Mouse (Mus musculus) left cerebral cortex, postnatal 4 days (tissue): ENCODE data around the gene Pdpr. TPM values are rescaled to one million over a fixed set of nuclear protein-coding genes. Genes with fewer than 3 reads are reported as not detected.
A peak's percentile ranks its signal among the peaks of the same experiment; 100 is the strongest.
"Not testable (repeated sequence)": the region's sequence is repeated elsewhere in the genome, so short reads cannot be mapped to it uniquely, and the experiment has no call there.

ENCODE experiments used
- DNase-seq: peaks from one replicate; pipeline ENCODE4 v3.0.0-alpha.2; 2022
- intact Hi-C: fragments of 180-260 bp; cut with DNase I; formaldehyde crosslinking; loops from one replicate; pipeline ENCODE4 v1.15.1; 2025
- total RNA-seq, 2 experiments: library from RNA; stranded (reverse); gene quantifications; 2 replicates each; pipeline ENCODE4 v1.2.3; 2021

The Pdpr gene
- 10 to 100 TPM; 31.0 to 32.8 TPM for total RNA-seq

DNA sequence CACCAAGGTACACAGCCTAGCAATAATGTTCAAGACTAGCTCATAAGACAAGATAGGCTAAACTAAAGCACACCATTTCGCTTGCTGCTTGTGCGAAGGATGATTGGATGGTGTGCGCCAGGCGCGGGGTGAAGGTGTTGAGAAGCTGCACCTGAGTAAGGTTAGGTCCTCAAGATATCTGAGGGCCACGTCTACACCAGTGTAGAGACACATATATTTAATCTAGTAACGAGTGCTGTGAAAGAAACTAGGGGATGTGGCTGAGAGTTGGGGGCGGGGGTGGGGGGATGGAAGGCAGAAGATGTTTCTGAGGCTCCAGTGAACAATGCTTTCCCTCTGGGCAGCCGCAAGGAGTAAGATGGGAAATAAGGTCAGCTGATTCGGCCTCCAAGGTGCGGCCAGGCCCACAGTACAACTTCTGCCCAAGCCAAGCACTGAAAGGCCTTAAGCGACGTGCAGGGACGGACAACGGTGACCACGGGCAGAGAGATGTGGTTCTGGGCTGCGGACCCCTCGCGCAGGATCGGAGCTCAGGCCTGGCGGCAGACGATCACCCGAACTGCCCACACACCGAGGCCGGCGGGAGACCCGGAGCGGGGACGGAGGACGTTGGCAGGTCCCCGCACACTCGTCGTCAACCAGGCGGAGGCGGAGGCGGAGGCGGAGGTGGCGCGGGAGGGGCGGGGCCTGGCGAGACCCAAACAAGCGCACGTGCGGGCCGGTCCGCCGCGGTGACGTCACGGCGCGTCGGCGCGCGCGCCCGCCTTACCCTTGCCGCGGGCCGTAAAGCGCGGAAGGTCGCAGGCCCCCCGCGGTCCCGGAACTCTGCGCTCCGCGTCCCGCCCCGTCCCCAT, at the start of gene Pdpr:
Pdpr (plus strand) TSS at position 766 of the 854 bp plus-strand sequence.
- intact Hi-C loops: loop anchor here (2.0 to 5.0 kb wide), 2 partner anchors 37 to 49 kb away; partner anchors contain the start of gene Exosc6
- DNase-seq: peak; percentile 96

DNA sequence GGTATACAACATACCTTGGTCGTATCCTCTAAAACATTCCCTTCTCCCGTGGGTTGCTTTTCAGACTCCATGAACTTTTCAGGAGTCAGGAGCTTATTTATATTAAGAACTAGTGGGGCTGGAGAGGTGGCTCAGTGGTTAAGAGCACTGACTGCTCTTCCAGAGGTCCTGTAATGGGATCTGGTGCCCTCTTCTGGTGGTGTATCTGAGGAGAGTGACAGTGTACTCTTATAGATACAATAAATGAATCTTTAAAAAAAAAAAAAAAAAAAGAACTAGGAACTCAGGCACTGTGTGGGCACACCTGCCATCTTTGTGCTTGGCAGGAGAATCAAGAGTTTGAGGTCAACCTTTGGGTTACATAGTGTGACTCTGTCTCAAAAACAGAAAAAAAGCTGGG, 45.7 kb upstream of the Pdpr start:
- no peak for DNase-seq
- intact Hi-C loops: no loop called here

DNA sequence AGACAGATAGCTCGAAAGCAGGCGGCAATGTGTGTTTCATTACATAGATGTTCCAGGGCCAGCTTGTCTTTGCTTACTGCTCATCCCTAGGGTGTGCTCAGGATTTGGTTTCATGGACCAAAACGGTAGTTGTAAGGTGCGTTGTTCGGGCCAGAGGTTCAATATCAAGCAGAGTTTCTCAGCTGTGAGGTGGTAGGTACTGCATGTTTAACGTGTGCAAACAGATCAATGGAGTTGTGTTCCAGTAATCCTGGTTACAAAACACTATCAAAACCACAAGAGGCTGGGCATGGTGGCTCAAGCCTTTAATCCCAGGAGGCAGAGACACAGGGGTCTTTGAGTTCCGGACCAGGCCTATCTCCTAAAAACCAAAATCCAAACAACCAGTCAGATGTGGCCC, 45.3 kb upstream of the Pdpr start:
- DNase-seq: no peak
- intact Hi-C loops: no loop called here

DNA sequence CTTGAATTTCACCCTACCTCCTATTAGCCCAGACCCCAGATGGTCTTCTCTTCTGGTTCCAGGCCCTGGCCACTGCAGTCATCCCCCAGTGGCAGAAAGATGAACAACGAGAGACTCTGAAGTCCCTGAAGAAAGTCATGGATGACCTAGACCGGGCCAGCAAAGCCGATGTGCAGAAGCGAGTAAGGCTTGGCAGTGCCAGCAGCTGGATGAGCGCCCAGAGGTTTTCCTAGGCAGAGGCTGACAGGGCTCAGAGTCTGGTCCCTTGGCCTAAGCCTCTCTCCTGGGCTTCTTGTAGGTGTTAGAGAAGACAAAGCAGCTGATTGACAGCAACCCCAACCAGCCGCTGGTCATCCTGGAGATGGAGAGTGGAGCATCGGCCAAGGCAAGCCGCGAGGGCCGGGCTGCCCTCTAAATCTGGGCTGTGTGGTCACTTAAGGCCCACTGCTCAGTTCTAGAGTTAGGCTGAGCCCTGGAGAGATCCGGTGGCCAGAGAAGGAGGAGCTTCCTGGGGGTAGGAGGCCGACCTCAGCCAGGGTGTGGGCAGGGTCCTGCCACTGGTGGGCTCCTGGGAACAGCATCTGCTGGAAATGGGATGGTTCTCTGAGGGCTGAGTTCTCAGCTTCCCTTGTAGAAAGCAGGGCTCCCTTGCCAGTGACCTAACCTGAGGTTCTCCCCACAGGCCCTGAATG, 40.5 kb upstream of the Pdpr start:
- DNase-seq: peak; percentile 28

DNA sequence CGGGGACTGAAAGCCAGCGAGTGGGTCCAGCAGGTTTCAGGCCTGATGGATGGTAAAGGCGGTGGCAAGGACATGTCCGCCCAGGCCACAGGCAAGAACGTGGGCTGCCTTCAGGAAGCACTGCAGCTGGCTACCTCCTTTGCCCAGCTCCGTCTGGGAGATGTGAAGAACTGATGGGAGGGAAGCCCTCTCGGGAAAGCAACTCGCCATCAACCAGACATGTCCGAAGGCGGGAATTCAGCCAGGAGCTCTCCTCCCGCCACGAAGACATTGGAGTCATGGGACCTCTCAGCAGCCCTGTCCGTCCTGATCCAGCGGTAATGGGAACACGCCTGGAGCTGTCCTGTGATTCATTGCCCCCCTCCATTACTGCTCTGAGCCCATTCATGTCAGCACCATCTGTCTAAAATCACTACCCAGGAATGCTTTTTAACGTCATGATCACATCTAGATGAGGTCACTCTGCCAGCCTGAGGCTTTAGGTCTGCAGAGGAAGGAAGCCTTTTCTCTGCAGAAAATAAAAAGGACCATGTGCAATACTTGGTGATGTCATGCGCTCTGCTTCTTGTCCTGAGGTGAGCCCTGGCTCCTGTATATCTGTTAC, 39.3 kb upstream of the Pdpr start:
- no peak for DNase-seq
- intact Hi-C loops: loop anchor here (5.0 kb wide), 1 partner anchor 37 kb away; the partner anchor contains the start of genes Clec18a and Pdpr

More for the DNA sequence above, 40.5 kb upstream of the Pdpr start:
- intact Hi-C loops: no loop called here

DNA sequence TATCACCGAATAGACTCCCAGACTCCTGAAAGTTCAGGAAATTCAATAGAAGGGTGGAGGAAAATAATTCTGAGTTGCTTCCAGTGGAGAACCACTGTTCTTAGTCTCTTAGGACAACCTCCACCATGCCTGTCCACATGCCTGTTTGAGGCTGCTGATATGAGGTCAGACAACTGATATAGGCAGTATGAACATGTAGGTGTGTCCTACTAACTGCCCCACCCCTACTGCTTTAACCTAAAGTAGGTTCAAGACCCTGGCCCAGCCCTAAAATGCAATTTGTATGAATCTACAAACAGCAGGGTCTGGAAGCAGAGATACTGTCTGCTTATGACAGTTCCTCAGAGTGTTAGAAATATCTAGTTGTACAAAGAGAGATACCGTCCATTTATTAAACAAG, 38.8 kb upstream of the Pdpr start:
- intact Hi-C loops: loop anchor here (5.0 kb wide), 1 partner anchor 37 kb away; the partner anchor contains the start of genes Clec18a and Pdpr

DNA sequence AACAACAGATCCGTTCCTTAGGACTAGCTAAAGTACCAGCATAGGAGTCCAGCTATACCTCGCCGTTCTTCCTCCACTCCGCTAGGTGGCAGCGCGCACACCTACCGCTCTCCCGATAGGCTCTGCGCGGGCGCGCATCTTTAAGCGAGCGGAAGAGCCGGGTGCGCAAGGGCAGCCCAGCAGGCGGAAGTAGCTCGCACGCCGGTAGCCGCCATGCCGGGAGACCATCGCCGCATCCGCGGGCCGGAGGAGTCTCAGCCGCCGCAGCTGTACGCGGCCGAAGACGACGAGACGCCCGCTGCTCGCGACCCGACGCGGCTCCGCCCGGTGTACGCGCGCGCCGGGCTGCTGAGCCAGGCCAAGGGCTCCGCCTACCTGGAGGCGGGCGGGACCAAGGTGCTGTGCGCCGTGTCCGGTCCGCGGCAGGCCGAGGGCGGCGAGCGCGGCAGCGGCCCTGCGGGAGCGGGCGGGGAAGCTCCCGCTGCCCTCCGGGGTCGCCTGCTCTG, 38.2 kb upstream of the Pdpr start, which contains the start of gene Exosc6:
Exosc6 (plus strand) TSS at position 182 of the 506 bp plus-strand sequence.
- intact Hi-C loops: loop anchor here (5.0 kb wide), 1 partner anchor 36 kb away; the partner anchor contains the start of genes Clec18a and Pdpr
- peak; percentile 93 for DNase-seq

More for the DNA sequence above, 38.8 kb upstream of the Pdpr start:
- DNase-seq: no peak

DNA sequence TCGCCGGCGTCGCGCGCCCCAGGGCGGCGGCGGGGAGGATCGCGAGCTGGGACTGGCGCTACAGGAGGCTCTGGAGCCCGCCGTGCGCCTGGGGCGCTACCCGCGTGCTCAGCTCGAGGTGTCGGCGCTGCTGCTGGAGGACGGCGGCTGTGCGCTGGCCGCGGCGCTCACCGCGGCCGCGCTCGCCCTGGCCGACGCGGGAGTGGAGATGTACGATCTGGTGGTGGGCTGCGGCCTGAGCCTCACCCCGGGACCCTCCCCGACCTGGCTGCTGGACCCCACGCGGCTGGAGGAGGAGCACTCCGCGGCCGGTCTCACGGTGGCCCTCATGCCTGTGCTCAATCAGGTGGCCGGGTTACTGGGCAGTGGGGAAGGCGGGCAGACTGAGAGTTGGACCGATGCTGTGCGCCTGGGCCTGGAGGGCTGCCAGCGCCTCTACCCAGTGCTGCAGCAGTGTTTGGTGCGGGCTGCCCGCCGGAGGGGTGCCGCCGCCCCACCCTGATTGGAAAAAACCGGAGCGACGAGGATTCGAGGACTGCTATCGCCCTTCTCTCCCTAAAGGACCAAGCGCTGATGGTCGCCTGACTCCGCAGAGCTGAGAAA, 37.6 kb upstream of the Pdpr start:
- peak; percentile 52 for DNase-seq
- intact Hi-C loops: loop anchor here (5.0 kb wide), 1 partner anchor 36 kb away; the partner anchor contains the start of genes Clec18a and Pdpr

DNA sequence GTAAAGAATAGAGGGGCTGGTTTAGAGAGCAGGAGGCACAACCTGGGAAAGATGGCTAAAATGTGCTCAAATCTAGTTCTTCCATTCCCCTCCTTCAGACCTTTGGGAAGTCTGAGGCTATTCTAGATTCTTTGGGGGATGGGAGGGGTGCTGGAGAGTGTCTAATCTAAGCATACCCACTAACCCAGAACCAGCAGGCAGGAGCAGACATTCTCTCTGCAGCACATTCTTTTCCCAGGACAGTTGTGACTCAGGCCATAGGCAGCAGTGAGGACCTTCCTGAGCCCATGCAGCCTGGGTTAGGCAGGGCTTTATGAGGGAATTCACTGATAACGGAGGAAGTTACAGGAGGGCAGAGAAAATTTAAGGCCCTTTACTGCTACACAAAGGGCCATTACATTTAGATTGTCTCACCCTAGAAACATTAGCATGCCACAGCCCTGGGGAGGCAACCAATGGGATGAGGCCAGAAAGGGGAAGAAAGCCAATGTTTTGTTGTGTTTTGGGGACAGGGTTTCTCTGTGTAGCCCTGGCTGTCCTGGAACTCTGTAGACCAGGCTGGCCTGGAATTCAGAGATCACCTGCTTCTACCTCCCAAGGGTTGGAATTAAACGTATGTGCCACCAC, 35.4 kb upstream of the Pdpr start:
- intact Hi-C loops: loop anchor here (5.0 kb wide), 1 partner anchor 33 kb away; the partner anchor contains the start of genes Clec18a and Pdpr
- DNase-seq: no peak

DNA sequence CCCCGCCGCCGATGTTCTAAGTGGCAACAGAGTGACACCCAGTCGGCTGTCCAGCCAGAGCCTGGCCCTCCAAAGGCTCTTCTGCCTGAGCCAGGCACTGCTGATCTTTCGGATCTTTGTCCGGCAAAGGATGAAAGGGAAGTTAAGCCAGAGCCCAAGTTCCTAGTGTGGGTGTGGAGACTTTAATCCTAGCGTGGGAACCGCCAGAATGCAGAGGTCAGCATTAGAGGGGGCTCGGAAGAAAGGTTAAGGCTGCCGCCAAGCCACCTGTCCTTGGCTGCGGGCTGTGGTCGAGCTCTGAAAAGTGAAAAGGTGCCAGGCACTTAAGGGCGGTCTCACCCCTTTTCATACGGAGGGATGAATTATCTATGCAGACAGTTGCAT, 32.8 kb upstream of the Pdpr start:
- DNase-seq: peak; percentile 11
- intact Hi-C loops: no loop called here

DNA sequence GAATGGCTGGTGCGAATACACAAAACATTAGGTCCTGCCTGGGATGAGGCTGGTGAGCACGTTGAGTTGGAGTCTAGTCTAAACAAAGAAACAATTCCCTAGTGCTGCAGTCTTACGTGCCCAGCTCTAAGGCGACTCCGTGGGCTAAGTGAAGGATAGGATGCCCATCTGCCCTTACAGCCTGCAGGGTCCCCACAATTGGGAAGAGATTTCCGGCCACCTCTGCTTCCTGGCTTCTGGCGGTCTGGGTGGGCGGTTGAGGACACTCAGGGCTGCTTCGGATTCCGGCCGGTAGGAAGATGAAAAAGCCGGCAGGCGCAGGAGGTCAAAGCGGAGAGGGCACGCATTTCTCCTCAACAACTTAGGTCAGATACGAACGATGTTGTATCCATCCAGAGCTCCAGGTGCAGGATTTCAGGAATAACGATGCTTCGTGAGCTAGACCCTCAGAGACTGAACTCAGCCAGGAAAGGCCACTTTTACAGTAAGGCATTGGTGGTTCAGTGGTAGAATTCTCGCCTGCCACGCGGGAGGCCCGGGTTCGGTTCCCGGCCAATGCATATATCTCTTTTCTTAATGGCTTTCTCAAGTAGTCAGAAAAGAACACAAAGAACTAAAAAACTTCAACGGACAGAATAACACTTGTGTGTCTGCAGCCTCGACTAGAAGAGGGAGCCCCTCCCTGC, 32.2 kb upstream of the Pdpr start:
- peak; percentile 87 for DNase-seq
- intact Hi-C loops: no loop called here

DNA sequence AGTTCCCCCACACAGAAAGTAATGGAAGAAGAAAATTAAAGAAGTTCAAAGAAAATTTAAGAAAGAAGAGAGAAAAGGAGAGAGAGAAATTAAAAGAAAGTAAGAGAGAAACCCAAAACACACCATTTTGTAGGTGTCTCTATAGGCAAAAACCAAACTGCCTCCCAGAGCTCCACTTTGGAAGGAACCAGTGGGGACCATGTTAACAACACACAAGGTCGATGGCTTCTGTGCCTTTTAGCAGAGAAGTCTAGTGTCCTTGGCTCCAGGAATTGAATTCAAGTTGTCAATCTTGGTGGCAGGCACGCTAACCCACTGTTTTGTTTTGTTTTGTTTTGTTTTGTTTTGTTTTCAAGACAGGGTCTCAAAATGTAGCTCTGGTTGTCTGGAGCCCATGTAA, 31.5 kb upstream of the Pdpr start:
- no peak for DNase-seq
- intact Hi-C loops: no loop called here

DNA sequence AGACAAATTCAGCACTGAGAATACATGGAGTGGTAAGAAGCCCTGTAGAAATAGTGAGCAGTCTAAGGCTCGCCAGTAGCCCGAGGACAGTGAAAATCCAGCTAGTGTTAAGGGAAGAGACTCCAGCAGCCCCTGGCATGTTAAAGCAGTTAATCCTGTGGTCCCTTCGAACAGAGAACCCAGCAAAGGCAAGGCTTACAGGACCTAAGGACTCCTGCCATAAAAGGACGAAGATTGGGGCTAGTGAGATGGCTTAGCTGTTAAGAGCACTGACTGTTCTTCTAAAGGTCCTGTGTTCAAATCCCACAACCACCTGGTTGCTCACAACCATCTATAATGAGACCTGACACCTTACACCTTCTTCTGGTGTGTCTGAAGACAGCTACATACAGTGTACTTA, 28.1 kb upstream of the Pdpr start:
- intact Hi-C loops: no loop called here
- no peak for DNase-seq

DNA sequence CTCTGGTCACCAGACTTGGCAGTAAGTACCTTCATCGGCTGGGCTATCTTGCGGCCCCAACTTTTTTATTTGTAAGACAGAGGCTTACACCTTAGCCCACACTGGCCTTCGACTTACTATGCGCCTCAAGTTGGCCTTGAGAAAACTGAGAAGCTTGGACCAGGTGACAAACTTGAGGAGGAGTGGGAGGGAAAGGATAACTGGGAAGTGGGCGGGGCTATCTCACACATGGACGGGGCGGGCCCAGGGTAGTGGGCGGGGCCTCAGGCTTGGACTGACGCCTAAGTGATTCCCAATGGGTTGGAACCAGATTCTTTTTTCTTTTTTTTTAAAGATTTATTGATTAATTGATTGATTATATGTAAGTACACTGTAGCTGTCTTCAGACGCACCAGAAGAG, 27.0 kb upstream of the Pdpr start:
- intact Hi-C loops: no loop called here
- no peak for DNase-seq

DNA sequence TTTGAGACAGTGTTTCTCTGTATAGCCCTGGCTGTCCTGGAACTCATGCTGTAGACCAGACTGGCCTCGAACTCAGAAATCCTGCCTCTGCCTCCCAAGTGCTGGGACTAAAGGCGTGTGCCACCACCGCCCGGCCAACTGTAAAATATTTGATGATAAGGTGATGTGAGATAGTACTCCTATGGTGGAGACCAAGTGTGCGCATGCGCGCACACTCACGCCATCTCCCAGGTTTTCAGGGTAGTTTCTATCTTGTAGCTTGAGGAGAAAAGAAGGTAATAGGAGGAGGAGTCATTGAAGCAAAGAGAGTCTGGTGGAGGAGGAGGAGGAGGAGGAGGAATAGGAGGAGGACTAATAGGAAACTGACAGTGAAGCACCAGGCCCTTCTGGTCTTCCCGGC, 25.8 kb upstream of the Pdpr start:
- intact Hi-C loops, DNase-seq: not testable (repeated sequence)

DNA sequence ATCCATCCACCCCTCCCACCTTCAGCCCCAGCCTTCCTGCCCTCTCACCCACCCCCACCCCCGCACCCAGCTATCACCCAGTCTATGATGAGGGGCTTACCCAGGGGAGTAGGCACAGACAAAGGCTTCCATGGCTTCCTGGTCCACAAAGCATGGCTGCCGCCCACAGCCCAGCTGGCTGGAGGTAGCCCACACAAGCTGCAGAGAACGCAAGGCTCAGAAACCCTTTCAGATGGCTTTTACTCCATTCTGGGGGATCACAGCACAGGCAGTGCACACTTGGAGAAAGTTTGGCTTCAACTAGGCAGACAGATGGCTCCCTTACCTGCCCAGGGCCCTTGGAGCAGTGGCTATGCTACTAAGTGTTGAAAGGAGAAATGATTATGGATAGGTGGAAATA, 18.5 kb upstream of the Pdpr start:
- intact Hi-C loops: no loop called here

DNA sequence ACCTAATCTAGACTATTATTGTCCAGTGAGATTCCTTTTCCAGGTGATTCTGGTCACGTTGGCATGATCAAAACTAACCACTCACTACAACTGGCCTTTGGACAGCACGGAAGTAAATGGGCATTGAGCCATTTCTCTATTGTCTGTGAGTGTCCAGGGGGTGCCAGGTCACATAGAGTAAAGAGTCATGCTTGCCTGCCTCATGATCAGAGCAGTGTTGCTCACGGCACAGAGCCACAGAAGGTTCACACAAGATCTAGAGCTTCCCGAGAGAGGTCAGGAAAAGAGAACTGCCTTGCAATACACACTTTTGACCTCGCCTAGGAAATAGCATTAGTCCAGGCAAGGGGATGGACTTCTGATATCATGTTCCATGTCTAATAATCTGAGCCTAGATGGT, 15.0 kb upstream of the Pdpr start:
- intact Hi-C loops: no loop called here
- no peak for DNase-seq

More for the DNA sequence above, 18.5 kb upstream of the Pdpr start:
- no peak for DNase-seq

DNA sequence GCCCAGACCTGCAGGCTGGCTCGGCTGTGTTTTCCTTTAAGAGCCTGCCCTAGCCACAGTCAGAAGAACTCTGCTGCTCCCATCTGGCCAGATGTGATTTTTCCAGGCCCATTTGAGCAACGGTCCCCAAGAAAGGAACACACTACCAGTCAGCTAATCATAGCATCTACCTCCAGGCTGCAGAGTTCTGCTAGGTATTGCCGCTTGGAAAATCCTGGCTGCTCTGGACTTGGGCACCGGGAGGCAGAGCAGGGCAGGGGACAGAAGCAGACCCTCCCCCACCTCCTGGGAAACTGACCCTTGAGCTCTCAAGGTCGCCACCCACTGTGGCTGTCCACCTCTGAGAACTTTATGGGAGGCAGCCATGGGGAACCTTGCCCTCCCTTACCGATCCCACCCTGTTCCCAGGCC, 14.6 kb upstream of the Pdpr start:
- no peak for DNase-seq
- intact Hi-C loops: no loop called here

DNA sequence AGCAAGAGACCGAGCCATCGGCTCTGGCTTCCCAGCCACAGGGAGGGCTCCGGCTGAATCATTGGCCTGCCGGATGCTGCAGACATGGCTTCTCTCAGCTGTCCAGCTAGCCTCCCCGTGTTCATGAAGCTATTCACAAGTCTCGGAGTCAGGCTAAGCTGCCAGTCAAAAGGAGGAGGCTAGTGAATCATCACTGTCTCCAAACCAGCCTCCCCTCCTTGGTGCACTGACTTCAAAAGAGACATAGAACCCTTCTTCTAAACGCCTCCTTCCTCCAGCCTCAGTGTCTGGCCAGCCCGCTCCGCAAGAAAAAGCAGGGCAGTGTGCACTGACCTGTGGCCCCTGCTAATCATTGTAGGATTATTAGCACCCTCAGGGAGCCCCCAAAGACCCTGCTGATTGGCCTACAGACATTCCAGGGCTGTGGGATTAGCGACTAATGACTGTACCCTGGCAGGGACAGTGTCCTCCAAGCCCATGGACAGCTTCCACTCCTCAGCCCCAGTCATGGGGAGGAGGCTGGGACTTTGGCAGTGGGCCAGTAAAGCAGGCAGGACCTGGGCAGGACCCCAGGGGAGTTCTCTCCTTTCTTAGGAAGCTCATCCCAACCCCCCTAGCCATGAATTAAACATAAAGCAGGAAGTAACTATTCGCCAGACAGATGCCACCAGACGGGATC, 12.7 kb upstream of the Pdpr start:
- no peak for DNase-seq
- intact Hi-C loops: no loop called here
